Mouse (Mus musculus) brain, adult 2 months (tissue): Measurements from ENCODE around the gene Shmt2.

Source experiments
- DNase-seq: peaks from one replicate; pipeline ENCODE4 v3.0.0; 2011; ENCODE audit warnings: low read depth, low spot score

Shmt2 gene

GRCm38 (mm10) chr10:127522088-127522581, at the start of gene Shmt2:
Shmt2 (minus strand) TSS chr10:127522444.
- peak; percentile 94 for DNase-seq

DNA sequence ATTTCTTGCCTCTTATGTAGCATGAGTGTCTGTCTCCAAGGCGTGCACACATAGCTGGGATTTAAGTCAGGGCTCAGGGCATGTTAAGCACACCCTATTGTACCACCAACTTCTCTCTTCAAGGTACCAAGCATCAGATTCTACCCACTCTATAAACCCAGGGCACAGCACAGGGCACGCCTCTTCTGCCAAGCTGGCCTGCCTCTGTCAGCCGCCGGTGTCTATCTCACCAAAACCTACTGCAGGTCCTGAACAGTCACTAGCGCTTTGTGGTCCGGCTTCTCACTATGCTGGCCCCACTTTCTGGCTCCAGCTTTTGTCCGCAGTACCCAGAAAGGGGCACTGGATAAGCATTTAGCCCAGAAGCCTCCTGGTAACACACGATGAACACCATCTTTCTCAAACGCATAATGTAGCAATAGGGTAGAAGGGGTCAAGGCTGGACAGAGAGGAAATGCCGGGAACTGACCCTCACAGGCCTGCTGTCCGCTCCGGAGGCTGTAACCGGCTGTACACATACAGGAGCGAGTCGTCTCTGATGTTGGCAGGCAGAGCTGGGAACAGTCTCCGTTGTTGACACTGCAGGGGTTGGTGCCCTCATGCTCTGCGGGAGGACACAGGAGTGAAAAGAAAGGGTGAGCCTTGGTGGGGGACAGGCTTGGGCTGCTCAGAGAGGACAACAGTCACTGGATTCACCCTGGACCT, 48.8 kb upstream of the Shmt2 start:
- DNase-seq: no peak

DNA sequence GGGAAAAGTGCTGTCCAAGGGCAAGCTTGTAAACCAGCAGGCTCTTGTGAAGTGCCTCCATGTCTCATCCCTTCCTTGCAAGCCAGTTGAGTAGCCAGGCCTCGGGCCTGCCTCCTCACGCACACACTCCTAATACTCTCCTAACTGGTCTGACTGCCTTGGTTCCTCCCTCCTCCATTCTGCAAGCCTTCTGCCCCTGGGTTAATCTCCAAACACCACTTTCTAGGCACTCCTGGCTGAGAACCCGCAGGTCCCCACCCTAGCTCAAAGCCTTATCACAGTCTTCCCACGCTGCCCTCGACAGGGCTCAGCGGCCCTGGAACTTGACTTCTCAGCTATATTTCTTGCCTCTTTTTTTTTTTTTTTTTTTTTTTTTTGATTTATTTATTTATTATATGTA, 48.1 kb upstream of the Shmt2 start:
- no peak for DNase-seq

DNA sequence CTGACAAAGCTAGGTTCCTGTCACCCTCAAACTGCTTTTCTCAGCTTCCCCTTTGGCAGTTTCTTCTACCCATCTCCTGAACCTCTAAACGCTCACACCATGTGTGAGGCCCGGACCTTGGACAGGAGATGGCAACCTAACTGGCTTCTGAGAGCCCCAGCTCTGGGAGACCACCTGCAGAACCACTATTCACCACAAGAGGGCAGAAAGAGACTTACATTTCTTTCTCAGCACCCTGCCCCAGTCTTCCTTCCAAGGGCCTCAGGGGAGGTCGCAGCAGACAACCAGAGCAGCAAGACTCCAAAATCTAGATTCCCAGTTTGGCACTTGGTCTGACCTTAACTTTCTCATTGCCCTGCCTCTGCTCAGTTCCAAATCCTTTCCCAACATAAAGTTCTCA, 47.2 kb upstream of the Shmt2 start:
- peak; percentile 80 for DNase-seq

- peak; percentile 59 for DNase-seq
These were observed 44.5 kb upstream of the Shmt2 start for GRCm38 (mm10) chr10:127566553-127567326.

- peak; percentile 75 for DNase-seq
These were observed 42.1 kb upstream of the Shmt2 start for GRCm38 (mm10) chr10:127564301-127564700.

DNA sequence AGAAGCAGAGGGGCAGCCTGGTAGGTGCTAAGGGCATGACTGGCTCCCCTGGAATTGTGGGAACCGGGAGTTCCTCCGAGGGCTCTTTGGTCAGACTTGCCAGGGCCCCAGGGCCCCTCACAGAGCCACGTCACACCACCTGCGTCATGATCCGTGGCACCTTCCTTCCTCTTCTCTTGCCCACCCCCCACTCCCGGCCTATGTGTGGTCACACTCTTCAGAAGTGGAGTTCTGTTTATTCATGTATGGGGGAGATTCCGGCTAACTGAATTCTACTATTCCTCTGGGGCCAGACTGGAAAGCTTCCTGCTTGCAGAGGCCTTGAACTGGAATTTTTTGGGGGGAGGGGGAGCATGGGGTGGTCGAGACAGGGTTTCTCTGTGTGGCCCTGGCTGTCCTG, 41.6 kb upstream of the Shmt2 start:
- DNase-seq: no peak

DNA sequence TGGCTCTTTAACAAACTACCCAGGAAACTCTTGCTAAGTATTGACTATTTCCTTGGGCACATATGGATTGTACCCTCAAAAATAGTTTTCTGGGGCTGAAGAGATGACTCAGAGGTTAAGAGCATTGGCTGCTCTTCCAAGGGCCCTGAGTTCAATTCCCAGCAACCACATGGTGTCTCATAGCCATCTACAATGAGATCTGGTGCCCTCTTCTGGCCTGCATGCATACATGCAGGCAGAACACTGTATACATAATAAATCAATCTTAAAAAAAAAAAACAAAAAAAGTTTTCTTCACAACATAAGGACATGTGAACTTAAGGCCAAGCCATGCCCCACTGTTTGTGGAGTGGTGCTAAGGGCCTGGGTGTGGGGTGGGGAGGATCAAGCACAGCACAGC, 38.9 kb upstream of the Shmt2 start:
- DNase-seq: no peak

DNA sequence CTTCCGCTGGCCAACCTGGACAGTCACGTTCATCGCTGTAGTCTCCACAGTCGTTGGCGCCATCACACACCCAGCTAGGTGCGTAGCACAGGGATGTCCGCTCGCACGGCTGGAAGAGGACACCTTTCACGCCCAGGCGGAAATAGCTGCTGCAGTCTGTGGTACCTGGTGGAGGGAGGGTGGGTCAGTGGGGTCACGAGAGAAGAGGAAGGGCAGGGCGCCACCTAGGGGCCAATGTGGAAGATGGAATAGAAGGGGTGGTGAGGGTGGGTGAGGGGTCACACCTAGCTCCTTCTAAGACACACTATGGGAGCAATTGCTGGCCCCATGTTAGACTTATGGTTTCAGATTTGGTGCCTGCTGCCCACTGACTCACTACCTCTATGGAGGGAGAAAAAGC, 35.2 kb upstream of the Shmt2 start:
- DNase-seq: no peak

DNA sequence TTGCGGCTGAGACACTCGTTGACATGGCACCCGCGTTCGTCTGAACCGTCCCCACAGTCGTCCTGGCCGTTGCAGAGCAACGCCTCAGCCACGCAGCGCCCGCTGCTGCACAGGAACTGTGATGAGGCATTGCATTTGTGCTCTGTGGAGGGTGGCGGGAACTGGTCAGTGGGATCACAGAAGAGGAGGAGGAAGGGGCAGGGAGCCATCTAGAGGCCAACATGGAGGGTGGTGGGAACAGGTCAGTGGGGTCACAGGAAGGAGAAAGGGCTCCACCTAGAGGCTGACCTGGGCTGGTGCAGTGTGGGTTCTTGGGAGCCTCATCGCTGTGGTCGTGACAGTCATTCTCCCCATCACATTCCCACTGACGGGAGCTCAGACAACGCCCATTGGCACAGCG, 33.5 kb upstream of the Shmt2 start:
- peak; percentile 75 for DNase-seq

DNA sequence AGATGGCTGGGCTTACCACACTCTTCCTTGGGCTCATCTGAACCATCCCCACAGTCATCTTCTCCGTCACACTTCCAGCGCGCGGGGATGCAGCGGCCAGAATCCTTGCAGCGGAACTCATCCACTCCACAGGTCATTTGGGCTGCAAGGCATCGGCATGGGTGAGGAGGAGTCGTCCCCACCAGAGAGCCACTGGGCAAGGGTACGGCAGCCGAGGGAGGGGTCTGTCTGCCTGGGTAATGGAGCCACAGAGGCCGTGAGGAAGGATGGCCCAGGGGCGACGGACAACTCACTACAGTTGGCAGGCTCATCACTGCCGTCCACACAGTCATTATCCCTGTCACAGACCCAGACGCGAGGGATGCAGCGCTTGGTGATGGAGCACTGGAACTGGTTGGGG, 27.6 kb upstream of the Shmt2 start:
- DNase-seq: no peak

GRCm38 (mm10) chr10:127548236-127548635, 26.0 kb upstream of the Shmt2 start:
- DNase-seq: no peak

DNA sequence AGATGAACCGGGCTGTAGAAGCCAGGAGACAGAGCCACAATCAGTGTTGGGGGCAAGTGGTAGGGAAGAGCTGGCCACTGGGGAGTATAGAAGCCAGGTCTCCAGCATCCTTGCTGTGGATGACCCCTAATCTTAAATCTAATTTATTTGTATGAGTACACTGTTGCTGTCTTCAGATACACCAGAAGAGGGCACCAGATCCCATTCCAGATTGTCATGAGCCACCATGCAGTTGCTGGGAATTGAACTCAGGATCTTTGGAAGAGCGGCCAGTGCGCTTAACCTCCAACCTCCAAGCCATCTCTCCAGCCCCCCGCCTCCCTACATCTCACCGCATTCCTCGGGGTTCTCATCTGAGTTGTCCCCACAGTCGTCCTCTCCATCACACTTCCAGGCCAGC, 24.3 kb upstream of the Shmt2 start:
- no peak for DNase-seq

- DNase-seq: no peak
These were observed 22.1 kb upstream of the Shmt2 start for GRCm38 (mm10) chr10:127544375-127544774.

DNA sequence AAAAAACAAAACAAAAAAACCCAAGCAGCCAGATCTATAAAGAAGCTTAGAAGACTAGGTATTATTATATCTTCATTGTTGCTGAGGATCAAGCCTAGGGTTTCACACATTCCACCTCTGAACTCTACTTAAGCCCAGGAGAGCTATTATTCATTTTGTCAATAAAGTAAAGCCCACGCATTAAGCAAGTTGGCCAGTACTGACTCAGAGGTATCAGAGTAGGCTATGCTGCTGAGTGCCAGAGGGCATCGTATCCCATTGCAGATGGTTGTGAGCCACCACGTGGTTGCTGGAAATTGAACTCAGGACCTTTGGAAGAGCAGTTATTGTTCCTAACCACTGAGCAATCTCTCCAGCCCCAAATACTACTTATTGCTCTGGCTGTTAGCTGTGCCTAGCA, 21.7 kb upstream of the Shmt2 start:
- DNase-seq: no peak

DNA sequence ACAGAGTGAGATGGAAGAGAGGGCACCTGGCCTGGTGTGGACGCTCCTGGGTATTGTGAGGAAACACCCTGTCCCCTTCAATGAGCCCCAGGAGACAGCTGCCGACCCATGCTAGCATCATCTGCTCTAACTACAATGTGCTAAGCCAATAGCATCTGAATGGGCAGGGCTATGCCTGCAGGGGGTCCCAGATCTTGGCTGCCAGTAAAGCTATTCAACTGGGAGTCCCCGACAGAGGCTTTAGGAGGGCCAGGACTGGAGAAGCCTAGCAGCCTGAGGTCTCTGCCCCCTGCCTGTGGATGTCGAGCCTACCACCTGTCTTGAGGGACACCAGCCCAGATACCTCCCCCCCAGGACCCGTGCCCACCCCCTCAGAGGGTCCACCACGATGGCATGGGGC, 20.5 kb upstream of the Shmt2 start:
- peak; percentile 62 for DNase-seq

- peak; percentile 88 for DNase-seq
These were observed 19.8 kb upstream of the Shmt2 start for GRCm38 (mm10) chr10:127542084-127542483.

DNA sequence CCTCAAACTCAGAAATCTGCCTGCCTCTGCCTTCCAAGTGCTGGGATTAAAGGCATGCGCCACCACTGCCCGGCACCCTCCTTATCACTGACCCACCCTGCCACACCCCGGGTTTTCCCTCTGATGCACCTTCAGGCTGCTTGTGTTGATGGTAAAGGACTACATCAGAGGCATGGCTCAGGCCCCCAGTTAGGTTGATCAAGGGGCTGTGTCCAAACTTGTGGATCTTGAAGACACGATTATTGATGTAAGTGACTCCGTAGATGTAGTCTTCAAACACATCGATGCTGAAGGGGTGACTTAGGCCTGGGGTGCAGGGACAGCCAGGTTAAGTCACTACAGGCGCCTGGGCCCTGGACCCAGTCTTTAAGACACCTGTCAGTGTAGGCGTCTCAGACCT, 19.3 kb upstream of the Shmt2 start:
- no peak for DNase-seq

- peak; percentile 92 for DNase-seq
These were observed 15.8 kb upstream of the Shmt2 start for GRCm38 (mm10) chr10:127537854-127538583.

DNA sequence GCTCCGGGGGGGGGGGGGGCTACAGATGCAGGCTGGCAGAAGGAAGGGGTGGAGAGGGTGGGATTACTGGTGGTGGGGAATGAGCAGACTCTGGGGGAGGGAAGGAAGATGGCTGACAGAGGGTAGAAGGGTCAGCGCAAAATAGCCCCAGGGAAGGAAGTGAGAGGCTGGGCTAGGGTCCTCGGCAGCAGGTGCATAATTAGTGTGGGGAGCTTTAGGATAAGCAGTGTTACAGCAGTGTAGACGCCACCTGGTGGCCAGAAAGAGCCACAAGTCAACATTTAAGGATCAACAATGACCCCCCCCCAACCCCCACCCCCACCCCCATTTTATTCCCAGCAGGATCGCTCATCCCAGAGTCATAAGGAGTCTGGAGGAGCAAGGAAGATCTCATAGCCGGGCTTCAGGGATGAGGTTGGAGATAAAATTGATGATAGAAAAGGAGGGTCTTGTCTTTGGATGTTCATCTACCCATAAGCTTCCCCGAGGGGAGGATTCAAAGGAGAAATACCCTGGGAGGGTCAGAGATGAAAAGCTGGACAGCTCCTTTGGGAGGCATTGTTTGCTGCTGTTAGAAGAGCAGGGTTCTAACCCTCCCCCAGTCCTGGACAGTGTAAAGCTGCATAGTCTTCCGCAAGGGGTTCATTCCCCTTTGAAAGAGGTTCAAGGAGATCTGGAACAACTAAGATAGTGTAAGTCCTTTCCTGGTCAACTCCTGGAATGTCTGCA, 14.5 kb upstream of the Shmt2 start:
- peak; percentile 82 for DNase-seq

DNA sequence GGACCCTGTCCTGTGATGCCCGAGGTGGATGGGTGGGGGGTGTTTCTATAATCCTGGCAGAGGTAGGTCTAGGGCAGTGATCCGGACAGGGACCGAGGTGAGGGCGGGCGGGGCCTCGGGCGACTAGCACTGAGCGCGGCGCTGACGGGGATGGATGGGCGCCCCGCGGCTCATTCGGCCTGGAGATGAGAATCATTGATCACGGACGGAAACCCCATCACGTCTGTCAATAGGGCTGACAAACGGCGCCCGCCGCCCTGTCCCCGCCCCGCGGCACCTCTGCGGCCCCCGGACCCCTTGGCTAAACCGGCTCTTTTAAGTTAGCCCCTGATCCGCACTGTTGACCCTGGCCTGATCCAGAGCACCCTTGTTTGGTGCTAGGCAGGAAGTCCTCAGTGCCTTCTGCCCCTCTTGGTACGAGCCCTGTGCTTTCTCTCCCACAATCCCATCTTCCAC, 12.7 kb upstream of the Shmt2 start:
- DNase-seq: no peak
